Mouse (Mus musculus): ENCODE data around the gene Tsga10ip.
"Not testable (repeated sequence)": the region's sequence is repeated elsewhere in the genome, so short reads cannot be mapped to it uniquely, and the experiment has no call there.

The Tsga10ip gene

GRCm38 (mm10) chr19:5423561-5423960 is 21.2 kb upstream of the Tsga10ip start:
- DNase-seq: peak; percentile 37

DNA sequence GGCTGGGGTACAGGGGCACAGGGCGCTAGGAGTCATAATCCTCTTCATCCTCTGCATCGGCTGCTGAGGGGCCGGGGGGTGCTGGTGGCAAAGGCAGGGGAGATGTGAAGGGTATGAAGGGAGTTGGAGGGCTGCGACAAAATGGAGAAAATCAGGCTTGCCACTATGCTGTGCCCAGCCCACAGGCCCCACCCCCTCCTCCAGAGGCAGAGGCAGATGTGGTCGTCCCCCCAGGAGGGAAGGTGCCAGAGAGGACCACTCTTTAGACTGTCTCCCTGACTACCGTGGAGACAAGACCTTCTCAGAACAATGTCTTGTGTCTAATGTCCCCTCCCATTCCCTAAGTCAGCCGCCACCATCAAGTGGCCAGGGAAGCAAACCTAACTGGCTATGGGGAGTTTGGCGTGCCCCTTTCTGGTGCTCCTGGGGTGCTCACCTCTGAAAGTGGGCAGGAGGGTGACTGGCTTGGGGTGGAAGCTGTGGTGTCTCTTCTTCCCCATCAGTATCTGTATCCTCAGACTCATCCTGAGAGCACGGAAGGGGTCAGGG is 20.6 kb upstream of the Tsga10ip start:
- peak; percentile 31 for DNase-seq

DNA sequence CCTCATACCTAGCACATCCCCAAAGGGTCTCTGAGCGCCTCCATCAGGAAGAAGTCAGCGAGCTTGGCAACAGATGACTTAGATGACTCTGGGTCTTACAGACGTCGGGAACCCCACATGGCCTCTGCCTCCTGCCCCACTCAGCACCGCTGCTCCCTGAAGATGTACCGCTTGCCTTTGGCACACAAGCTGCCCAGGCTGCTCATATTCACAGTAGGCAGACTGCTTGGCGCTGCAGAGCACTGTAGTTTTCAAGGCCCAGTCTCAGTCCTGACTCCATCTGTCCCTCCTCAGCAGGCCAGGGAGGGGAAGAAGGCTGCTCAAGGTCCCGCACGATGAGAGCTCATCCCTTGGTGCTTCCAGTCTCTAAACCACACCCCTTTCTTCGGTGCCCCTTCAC is 19.9 kb upstream of the Tsga10ip start:
- DNase-seq: peak; percentile 38

DNA sequence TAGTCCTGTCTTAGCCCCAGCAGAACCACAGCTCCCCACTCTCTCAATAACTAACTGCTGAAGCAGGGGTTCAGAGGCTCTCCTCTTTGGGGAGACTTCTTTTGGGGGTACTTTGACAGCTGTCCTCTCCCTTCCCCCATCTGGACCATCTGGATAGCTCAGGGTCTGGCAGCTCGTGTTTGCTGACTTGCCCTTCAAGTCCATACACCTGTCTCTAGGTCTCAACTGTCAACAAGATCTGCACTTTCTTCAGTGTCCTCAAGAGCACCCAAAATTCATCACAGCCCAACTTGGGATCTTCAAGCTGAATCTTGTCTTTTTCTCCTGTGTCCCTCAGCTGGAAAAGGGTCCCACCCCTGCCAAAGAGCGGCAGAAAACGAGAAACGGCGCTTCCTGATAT is 19.5 kb upstream of the Tsga10ip start:
- no peak for DNase-seq

GRCm38 (mm10) chr19:5420579-5420978 is 18.3 kb upstream of the Tsga10ip start:
- no peak for DNase-seq

GRCm38 (mm10) chr19:5419630-5420029 is 17.3 kb upstream of the Tsga10ip start:
- no peak for DNase-seq

DNA sequence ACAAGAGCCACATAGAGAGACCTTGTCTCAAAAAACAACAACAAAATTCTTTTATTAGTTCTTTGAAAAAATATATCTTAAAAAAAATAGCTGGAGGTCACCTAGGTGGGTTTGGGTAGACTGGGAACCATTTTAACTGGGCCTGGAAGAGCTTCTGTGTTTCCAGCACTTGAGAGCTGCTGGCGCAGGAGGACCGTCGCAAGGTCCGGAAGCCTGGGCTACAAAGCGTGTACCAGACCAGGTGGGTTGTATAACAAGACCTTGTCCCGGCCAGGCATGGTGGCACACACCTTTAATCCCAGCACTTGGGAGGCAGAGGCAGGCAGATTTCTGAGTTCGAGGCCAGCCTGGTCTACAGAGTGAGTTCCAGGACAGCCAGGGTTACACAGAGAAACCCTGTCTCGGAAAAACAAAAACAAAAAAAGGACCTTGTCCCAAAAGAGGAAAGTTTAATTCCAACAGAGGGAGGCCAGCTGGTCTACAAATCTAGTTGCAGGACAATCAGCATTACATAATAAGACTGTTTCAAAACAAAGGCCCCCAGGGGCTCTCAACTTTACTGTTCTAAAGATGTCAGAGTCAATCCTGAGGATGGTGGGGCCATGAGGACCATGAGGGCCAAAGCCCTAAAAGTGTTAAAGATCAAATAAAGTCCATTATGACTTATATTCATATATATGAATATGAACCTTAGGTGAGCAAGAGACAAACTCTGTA is 16.6 kb upstream of the Tsga10ip start:
- DNase-seq: no peak

GRCm38 (mm10) chr19:5414534-5414957 is 12.2 kb upstream of the Tsga10ip start:
- no peak for DNase-seq

DNA sequence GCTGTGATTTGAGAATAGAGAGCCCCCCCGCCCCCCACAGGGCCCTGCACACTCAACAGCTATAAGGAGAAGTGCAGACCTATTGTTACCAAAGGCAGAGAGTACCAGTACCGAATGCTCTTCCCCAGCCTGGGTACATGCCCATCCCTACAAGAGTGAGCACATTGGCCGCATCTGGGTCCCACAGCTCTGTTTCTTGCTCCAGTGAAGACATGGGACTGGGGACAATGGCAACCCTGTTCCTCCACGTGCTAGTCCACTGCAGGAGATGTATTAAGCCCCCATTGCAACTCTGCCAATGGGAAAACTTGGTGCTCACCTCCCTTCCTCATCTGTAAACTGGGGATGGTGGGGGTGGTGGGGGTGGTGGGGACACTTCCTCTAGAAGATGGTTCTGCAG is 11.5 kb upstream of the Tsga10ip start:
- no peak for DNase-seq

DNA sequence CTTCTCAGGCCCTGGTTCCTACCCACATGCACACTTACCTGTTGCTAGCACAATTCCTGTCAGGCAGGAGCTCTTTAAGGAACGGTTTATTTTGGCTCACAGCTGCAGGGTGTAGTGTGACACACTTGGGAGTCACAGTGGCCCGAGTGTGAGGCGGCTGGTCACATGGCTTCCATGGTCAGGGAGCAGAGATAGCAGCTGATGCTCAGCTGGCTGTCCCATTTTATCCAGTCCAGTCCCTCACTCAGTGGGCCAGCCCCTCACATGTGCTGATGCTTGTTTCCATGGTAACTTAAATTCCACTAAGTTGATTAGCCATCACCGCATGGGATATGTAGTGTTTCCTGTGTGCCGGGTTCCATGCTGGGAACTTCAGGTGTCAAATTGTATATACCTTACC is 9.6 kb upstream of the Tsga10ip start:
- no peak for DNase-seq

GRCm38 (mm10) chr19:5410641-5411040 is 8.3 kb upstream of the Tsga10ip start:
- DNase-seq: no peak

DNA sequence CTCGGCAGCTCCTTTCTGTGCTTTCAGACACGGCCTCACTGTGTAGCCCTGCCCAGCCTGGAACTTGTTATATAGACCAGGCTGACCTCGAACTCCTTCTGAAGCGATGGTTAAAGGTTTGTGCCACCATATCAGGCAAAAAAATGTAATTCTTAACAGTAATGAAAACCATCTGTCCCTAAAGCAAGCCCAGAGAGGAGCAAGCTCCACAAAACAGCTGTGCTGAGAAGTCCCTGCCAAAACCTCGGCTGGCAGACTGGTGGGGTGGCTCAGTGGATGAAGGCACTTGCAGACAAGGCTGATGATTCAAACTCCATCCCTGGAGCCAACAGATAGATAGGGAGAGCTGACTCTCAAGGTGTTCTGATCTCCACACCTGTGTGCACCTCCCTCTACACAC is 6.7 kb upstream of the Tsga10ip start:
- DNase-seq: no peak

DNA sequence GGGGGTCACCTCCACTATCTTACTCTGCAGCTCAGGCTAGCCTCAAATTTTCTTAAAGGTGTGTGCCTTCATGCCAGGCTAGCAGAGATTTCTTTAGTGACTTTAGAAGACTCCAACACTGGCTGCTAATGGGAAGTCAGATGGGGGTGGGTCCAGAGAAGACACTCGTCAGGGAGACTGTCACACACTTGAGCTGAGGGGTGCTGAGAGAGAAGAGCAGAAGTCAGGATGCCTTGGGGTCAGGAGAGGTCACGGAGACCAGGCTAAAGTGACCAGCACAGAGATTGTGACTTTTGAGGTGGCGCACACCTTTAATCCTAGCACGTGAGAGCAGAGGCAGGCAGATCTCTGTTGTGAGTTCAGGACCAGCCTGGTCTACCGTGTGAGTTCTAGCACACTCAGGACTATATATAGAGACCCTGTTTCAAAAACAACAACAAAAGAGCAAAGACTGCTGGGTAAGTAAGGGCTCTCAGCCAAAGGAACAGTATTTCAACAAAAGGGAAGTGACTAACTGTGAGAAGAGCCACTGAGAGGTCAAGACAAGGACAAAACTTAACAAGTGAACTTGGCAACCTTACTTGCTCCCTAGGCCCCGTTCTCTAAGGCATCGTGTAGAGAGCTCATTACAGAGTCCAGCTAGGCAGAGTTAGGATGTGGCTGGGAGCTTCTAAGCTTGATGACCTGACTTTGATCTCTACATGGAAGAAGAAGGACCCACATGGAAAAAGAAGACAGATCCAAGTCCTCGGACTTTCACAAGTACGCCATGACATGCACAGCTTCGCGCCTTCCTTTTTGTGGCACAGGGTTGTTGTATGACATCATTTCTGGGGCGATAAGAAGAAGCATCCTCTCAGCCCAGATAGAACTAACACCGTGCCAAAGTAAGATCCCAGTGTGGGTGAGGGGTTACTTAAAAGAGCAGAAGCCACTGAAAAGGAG is 6.0 kb upstream of the Tsga10ip start:
- no peak for DNase-seq

DNA sequence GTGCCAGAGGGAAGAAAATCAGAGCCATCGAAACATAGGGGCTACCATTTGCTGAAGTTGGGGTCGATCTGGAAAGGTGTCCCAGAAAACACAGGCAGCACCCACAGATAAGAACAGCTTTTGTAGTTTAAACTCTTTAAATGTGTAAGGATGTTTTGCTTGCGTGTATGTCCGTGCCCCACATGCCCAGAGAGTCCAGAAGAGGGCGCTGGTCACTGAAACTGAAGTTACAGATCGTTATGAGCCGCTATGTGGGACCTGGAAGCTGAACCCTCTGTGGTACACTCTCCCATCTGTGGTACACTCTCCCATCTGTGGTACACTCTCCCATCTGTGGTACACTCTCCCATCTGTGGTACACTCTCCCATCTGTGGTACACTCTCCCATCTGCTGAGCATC is 4.8 kb upstream of the Tsga10ip start:
- peak; percentile 66 for DNase-seq

DNA sequence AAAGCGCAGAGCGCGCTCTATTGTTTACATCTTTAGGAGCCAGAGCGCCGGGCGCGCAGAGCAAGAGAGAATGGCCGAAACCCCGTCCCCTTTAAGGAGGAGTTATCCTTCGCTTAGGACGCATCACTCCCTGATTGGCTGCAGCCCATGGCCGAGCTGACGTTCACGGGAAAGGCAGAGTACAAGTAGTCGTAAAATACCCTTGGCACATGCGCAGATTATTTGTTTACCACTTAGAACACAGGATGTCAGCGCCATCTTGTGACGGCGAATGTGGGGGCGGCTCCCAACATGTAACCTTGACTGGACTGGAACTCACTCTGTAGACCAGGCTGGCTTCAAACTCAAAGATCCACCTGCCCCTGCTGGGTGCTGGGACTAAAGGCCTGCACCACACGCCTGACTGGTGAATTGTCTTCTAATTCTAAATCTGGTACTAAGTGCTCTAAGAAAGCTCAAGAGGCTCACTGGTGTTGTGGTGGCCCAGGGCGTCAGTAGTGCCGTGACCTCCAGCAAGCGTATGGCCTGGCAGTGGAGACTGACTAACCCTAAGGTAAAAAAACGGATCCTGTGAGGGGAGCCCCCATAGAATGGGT is 4.3 kb upstream of the Tsga10ip start:
- peak; percentile 52 for DNase-seq

DNA sequence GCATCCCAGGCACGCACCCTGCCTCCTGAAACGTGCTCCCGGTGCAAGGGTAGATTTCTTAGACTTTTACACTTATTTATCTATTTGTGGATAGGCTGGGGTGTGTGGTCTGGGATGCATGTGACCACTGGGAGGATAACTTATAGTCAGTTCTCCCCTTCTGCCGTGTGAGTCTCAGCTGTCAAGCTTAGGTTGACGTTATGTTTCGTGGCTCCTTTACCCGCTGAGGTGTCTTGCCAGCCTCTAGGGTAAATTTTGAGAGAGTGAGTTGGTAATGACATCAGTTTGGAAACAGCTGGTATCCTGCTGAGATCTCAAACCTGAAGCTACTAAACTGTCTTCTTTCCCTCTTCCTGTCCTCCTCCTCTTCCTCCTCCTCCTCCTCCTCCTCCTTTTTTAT is 3.6 kb upstream of the Tsga10ip start:
- DNase-seq: no peak

- DNase-seq: not testable (repeated sequence)
Observed at GRCm38 (mm10) chr19:5401073-5401472, 1.3 kb downstream of the Tsga10ip start.

- DNase-seq: no peak
Observed at GRCm38 (mm10) chr19:5395371-5395770, 7.0 kb downstream of the Tsga10ip start.

GRCm38 (mm10) chr19:5394168-5394567 is 8.2 kb downstream of the Tsga10ip start:
- DNase-seq: peak; percentile 55

- peak; percentile 69 for DNase-seq
Observed at GRCm38 (mm10) chr19:5392892-5393291, 9.4 kb downstream of the Tsga10ip start.

DNA sequence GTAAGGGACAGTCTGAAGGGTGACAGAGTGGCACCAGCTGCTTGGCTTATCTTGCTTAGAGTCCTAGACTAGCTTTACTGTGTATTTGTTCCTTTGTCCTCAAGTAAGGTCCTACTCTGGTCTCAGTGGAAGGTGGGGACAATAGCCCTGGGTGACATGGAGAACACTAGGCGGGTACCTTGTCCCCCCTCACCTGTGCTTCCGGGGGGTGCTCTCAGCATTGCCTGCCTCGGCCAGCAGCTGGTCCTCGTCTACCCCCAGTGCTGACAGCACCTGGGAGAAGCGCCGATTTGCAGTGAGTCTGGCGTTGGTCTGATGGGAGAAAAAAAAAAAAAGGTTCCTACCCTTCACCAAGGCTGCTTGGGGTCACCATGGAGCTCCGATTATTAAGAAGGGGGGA is 11.9 kb downstream of the Tsga10ip start:
- DNase-seq: no peak

DNA sequence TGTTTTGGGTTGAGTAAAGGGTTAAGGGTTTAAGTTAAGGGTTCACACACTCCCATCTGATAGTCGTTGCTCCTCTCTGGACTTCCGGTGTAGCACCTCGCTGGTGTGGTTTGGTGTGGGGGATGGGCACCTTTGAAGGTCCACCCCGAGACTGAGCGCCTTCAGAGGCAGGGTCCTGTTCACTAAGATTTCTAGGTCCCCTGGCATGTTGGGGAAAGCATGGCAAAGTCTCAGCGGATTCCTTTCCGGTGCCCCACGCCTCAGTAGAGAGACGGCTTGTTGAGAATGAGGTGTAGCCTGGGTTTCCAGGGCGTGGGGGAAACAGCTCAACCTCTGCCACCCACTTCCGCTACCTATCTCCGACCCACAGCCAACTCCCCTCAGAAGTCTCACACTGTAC is 12.7 kb downstream of the Tsga10ip start:
- DNase-seq: peak; percentile 35

DNA sequence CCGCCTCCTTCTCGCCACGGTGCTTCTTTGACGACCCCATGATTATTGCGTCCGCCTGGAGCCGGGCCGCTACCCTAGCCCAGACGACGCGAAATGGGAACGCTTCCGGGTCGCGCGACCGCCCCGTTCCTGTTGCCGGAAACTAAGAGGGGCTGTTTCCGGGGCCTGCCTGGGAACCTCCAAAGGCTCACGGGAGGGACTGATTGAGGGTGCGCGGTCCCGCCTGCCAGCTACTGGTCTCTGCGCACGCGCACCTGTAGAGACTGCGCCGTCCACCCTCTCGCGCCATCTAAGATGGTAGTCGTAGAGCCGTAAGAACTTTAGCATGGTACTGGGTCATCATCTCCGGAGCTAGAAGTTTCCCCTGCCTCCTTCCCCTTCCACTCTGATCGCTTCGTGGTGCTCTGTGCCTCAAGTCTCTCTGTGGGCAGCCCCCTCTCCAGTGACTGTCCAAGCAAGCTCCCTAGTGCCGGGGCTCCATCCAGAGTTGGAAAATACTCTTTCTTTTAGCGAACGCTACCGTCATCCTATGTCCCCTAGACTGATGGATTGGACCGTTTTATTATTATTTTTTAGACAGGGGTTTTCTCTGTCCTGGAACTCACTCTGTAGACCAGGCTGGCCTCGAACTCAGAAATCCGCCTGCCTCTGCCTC is 13.6 kb downstream of the Tsga10ip start, which contains the start of gene Sart1:
Sart1 (minus strand) TSS at position 116 of the 655 bp plus-strand sequence.
- peak; percentile 95 for DNase-seq
